Comparison of ENCODE assay signal across 11 mouse cellular contexts in the genomic region with DNA sequence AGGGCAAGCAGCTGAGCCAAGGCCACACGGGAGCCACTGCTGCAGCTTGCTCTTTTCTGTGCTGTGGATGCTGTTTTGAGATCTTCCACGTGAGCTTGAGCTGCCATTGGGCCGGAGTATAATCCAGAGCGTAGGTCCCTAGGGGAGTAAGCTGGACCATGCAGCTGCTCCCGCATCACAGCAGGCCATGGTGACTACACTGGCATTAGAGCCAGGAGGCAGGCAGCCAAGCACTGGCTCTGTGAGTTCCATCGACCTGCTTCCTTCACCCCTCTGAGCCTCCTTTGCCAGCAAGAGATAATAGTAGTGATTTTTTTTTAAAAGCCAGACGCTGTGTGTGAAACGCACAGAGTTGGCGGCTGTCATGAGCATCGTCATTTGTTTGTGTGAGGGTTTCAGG. TPM values are rescaled to one million over a fixed set of nuclear protein-coding genes. Genes with fewer than 3 reads are reported as not detected.
DNase-seq lines count a peak whose midpoint lies in the region; ATAC-seq and TF ChIP-seq lines count a peak whose summit lies in the region.
"Had no signal": no experiment of that assay in that cellular context is flagged by ENCODE, and none has a peak within 500 bp of the region (broad histone marks: within the 10 kb centered on the region; RNA-seq: fewer than 3 reads in every experiment).

No protein-coding gene starts in this region.

- ATAC-seq in hindbrain, embryonic 14.5 days (ENCODE audit: low FRiP score) = no peak
- peak; percentile 45; the same call in 1 of the 2 replicates for ATAC-seq in forebrain, postnatal 0 days
- no peak for ATAC-seq in intestine, embryonic 15.5 days

- H3K9me3 ChIP-seq in hindbrain, embryonic 14.5 days (ENCODE audit: control insufficient read depth, low read length) = no peaks in the 10 kb centered on the region
- no peaks in the 10 kb centered on the region for H3K9me3 ChIP-seq in hindbrain, embryonic 10.5 days
- H3K9me3 ChIP-seq in forebrain, postnatal 0 days (ENCODE audit: low read length) = no peaks in the 10 kb centered on the region
- no peaks in the 10 kb centered on the region for H3K9me3 ChIP-seq in intestine, embryonic 15.5 days

- TF ChIP-seq CTCF in forebrain, postnatal 0 days (IDR thresholded peaks at IDR 0.05; ENCODE audit: low read depth) = no peak

- no peak overlapping the region for H3K4me3 ChIP-seq in hindbrain, embryonic 14.5 days (replicated peaks; ENCODE audit: low read length)
- no peak overlapping the region for H3K4me3 ChIP-seq in hindbrain, embryonic 10.5 days
- H3K4me3 ChIP-seq in forebrain, postnatal 0 days (ENCODE audit: low read depth, low read length) = no peak overlapping the region
- no peak overlapping the region for H3K4me3 ChIP-seq in intestine, embryonic 15.5 days (replicated peaks)

- no peak overlapping the region for H3K9ac ChIP-seq in hindbrain, embryonic 14.5 days
- no peak overlapping the region for H3K9ac ChIP-seq in forebrain, postnatal 0 days
- no peak overlapping the region for H3K9ac ChIP-seq in intestine, embryonic 15.5 days

- H3K4me1 ChIP-seq in hindbrain, embryonic 14.5 days (replicated peaks; ENCODE audit: control insufficient read depth, insufficient read depth, low read length) = peaks cover 20% of the 10 kb centered on the region
- H3K4me1 ChIP-seq in hindbrain, embryonic 10.5 days (replicated peaks) = peaks cover 52% of the 10 kb centered on the region
- peaks cover 11% of the 10 kb centered on the region for H3K4me1 ChIP-seq in forebrain, postnatal 0 days (ENCODE audit: insufficient read depth)
- H3K4me1 ChIP-seq in intestine, embryonic 15.5 days (replicated peaks) = peaks cover 8% of the 10 kb centered on the region

- WGBS in hindbrain, embryonic 14.5 days = 73% methylated on average over 10 of the region's 10 CpGs
- 90% methylated on average over 10 of the region's 10 CpGs for WGBS in hindbrain, embryonic 10.5 days
- WGBS in forebrain, postnatal 0 days = 51% methylated on average over 10 of the region's 10 CpGs
- 86% methylated on average over 10 of the region's 10 CpGs for WGBS in intestine, embryonic 15.5 days

- no peak overlapping the region for H3K27ac ChIP-seq in hindbrain, embryonic 14.5 days
- no peak overlapping the region for H3K27ac ChIP-seq in hindbrain, embryonic 10.5 days
- H3K27ac ChIP-seq in forebrain, postnatal 0 days (ENCODE audit: low read depth, low read length) = no peak overlapping the region
- H3K27ac ChIP-seq in intestine, embryonic 15.5 days = no peak overlapping the region

- no peaks in the 10 kb centered on the region for H3K36me3 ChIP-seq in hindbrain, embryonic 14.5 days (replicated peaks; ENCODE audit: control insufficient read depth, insufficient read depth)
- H3K36me3 ChIP-seq in hindbrain, embryonic 10.5 days = peaks cover 32% of the 10 kb centered on the region
- H3K36me3 ChIP-seq in forebrain, postnatal 0 days (ENCODE audit: insufficient read depth) = no peaks in the 10 kb centered on the region
- no peaks in the 10 kb centered on the region for H3K36me3 ChIP-seq in intestine, embryonic 15.5 days

- no peak for DNase-seq in hindbrain, embryonic 14.5 days (ENCODE audit: low spot score)
- no peak for DNase-seq in hindbrain, embryonic 10.5 days (ENCODE audit: low spot score)
- peak; percentile 22 for DNase-seq in right cerebral cortex, postnatal 4 days
- no peak for DNase-seq in right cerebral cortex, postnatal 25 days
- DNase-seq in forebrain, postnatal 0 days = peak; percentile 28
- DNase-seq in frontal cortex, postnatal 14 days (ENCODE audit: low spot score in 2 of 2) = no peak
- DNase-seq: adrenal gland, postnatal 14 days; cerebellum, adult 9-10 months; lung, postnatal 10 days; thymus, postnatal 36 days had no signal

- H3K27me3 ChIP-seq in hindbrain, embryonic 14.5 days (ENCODE audit: control insufficient read depth, insufficient read depth, low read length) = peaks cover 9% of the 10 kb centered on the region; the same call in 1 of the 2 replicates
- peaks cover 18% of the 10 kb centered on the region for H3K27me3 ChIP-seq in hindbrain, embryonic 10.5 days (ENCODE audit: insufficient read depth, poor library complexity, severe bottlenecking)
- no peaks in the 10 kb centered on the region for H3K27me3 ChIP-seq in forebrain, postnatal 0 days (ENCODE audit: insufficient read depth, low read length)
- H3K27me3 ChIP-seq in intestine, embryonic 15.5 days (replicated peaks) = no peaks in the 10 kb centered on the region

- peak overlapping the region; percentile 98; the same call in 1 of the 2 replicates for H3K4me2 ChIP-seq in hindbrain, embryonic 14.5 days (replicated peaks)
- 0 out of 2 replicates have a peak overlapping the region, but pooled peaks have one; percentile 97 for H3K4me2 ChIP-seq in forebrain, postnatal 0 days (ENCODE audit: low read depth)
- no peak overlapping the region for H3K4me2 ChIP-seq in intestine, embryonic 15.5 days (replicated peaks)

RNA-seq across cellular contexts. Expression of gene Aif1l, which starts 2.3 kb away (rescaled TPM):
- polyA plus RNA-seq in hindbrain, embryonic 14.5 days (2014; fragmentation: Nextera tagmentation; extraction: Ambion mirVana) = 22.8 and 28.4 TPM in 2 replicates
- polyA plus RNA-seq in hindbrain, embryonic 10.5 days (2016; fragmentation: Nextera tagmentation; extraction: Ambion mirVana) = 47.3 and 71.6 TPM in 2 replicates
- 21.7 and 34.2 TPM in 2 replicates for total RNA-seq in forebrain, postnatal 0 days (2014; rRNA removed)
- polyA plus RNA-seq in forebrain, postnatal 0 days (2015; fragmentation: Nextera tagmentation; extraction: Ambion mirVana) = 21.2 TPM in 2 replicates
- 11.6 and 12.4 TPM in 2 replicates for polyA plus RNA-seq in intestine, embryonic 15.5 days (2015; fragmentation: Nextera tagmentation; extraction: Ambion mirVana)

RNA-seq across cellular contexts. Expression of gene Nup214, which starts 22.0 kb away (rescaled TPM):
- polyA plus RNA-seq in hindbrain, embryonic 14.5 days (2014; fragmentation: Nextera tagmentation; extraction: Ambion mirVana) = 46.7 and 53.5 TPM in 2 replicates
- 99.3 and 109 TPM in 2 replicates for polyA plus RNA-seq in hindbrain, embryonic 10.5 days (2016; fragmentation: Nextera tagmentation; extraction: Ambion mirVana)
- total RNA-seq in forebrain, postnatal 0 days (2014; rRNA removed) = 19.1 and 23.8 TPM in 2 replicates
- 39.7 and 56.0 TPM in 2 replicates for polyA plus RNA-seq in forebrain, postnatal 0 days (2015; fragmentation: Nextera tagmentation; extraction: Ambion mirVana)
- 80.8 and 85.4 TPM in 2 replicates for polyA plus RNA-seq in intestine, embryonic 15.5 days (2015; fragmentation: Nextera tagmentation; extraction: Ambion mirVana)

Comparison
In these comparisons a context has a peak if more than half of its experiments do, and no peak if none do; other contexts are left out.
1. DNase-seq: peak in right cerebral cortex, postnatal 4 days (single experiment) and forebrain, postnatal 0 days (single experiment); none in hindbrain, embryonic 14.5 days (single experiment), hindbrain, embryonic 10.5 days (single experiment), right cerebral cortex, postnatal 25 days (single experiment) and frontal cortex, postnatal 14 days (0 of 2).